Mouse (Mus musculus): ENCODE results near the gene Gm10401.

DNA sequence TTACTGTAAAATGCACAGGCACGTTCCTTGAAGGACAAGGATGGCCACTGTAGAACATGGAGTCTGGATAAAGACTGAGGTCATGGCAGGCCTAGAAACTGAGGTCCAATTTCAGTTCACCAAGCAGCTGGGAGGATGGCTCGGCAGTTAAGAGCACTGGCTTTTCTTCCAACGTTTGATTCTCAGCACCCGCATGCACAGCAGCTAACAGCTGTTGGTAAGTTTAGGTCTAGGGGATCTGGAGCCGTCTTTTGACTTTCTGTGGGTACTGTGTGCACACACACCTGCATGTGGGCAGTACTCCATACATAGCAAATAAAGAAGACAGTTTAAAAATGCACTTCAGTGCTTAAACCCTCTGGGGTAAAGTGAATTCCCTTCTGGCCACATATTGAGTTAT lies 16.5 kb downstream of the Gm10401 start:
- TF ChIP-seq CTCF (IDR thresholded peaks at IDR 0.05; ENCODE audit: low read depth) (no peak), EP300 (IDR thresholded peaks at IDR 0.05; ENCODE audit: low read depth) (no peak)

Measured in liver, postnatal 0 days (tissue).